Mouse (Mus musculus) heart, embryonic 11.5 days (tissue): ENCODE data around the gene Sel1l. TPM values are rescaled to one million over a fixed set of nuclear protein-coding genes. Genes with fewer than 3 reads are reported as not detected.

ENCODE experiments used
- ATAC-seq: fragments of 200-750 bp; cut with Nextera tagmentation; replicated peaks from 2 replicates; pipeline ENCODE4 v1.8.0; 2017; ENCODE audit warnings: moderate library complexity; ENCODE audit not compliant: insufficient number of reproducible peaks, low FRiP score, low TSS enrichment
- H3K27ac ChIP-seq: fragments of 300-500 bp; sonication (generic); 2 replicates; pipeline ENCODE4 v1.5.1; 2014; ENCODE audit warnings: mild to moderate bottlenecking, low read depth, low read length
- H3K27me3 ChIP-seq: fragments of 300-500 bp; sonication (generic); 2 replicates; pipeline ENCODE4 v1.6.1; 2014; ENCODE audit warnings: mild to moderate bottlenecking, low read length, mixed read lengths; ENCODE audit not compliant: control insufficient read depth, insufficient read depth
- H3K36me3 ChIP-seq: fragments of 300-500 bp; sonication (generic); 2 replicates; pipeline ENCODE4 v1.6.1; 2014; ENCODE audit warnings: mild to moderate bottlenecking, low read length, moderate library complexity, mixed read lengths; ENCODE audit not compliant: control insufficient read depth, insufficient read depth
- H3K4me1 ChIP-seq: fragments of 300-500 bp; sonication (generic); 2 replicates; pipeline ENCODE4 v1.6.1; 2014; ENCODE audit warnings: low read length; ENCODE audit not compliant: control insufficient read depth, insufficient read depth
- H3K4me2 ChIP-seq: fragments of 300-500 bp; sonication (generic); 2 replicates; pipeline ENCODE4 v1.6.1; 2014; ENCODE audit warnings: mild to moderate bottlenecking, moderate library complexity
- H3K4me3 ChIP-seq: fragments of 300-500 bp; sonication (generic); 2 replicates; pipeline ENCODE4 v1.5.1; 2014; ENCODE audit warnings: low read depth, low read length
- H3K9ac ChIP-seq: fragments of 300-500 bp; sonication (generic); 2 replicates; pipeline ENCODE4 v1.6.1; 2014; ENCODE audit warnings: mild to moderate bottlenecking, low read depth, low read length, moderate library complexity
- H3K9me3 ChIP-seq: fragments of 300-500 bp; sonication (generic); replicated peaks from 2 replicates; pipeline ENCODE4 v1.6.1; 2016; ENCODE audit warnings: low read length; ENCODE audit not compliant: control insufficient read depth
- WGBS: fragments of 180-500 bp; shearing (Covaris S2); extraction: QIAGEN DNeasy Blood & Tissue Kit; methylation state at CpG from one replicate; pipeline ENCODE4 v1.1.7; 2014; ENCODE audit not compliant: insufficient replicate concordance; 5-methylcytosine and 5-hydroxymethylcytosine counted together
- polyA plus RNA-seq: library from polyadenylated mRNA; unstranded; fragments of >200 nt; fragmentation: Nextera tagmentation; extraction: Ambion mirVana; gene quantifications from 2 replicates; pipeline ENCODE4 v1.2.1, GENCODE M21; 2014

Gene Sel1l
- polyA plus RNA-seq, 1 experiment from 2014 or later: 60.8 TPM

DNA sequence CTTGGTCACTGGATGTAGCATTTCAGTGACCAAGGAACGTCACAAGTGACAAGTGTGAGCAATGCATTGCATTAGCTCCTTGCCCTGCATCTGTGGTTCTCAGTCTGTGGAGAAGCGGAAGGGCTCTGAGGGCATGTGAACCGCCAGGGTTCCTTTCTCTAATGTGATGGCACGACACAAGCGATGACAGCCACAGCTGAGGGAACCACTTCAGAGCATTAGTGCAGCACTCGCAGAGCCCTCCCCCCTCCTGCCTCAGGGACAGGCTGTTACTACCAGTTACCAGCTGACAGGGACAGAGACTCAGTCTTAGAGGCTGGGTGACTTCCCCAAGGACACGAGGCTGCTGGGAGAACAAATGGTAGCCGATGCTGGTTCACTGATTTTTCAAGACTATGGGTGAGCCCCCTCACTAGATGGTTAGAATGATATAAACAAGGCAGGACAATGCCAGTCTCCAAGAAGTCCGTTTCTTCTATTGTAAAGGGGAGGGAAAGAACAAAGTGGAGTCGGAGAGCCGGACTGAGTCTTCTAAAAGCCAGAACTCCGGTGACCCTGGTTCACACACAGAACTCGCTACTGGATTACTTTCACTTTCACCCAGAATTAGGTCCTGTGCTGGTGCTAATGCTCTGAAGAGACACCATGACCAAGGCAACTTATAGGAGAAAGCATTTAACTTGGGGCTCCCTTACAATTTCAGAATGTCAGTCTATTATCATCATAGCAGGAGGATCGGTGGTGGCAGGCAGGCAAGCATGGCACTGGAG, 82.4 kb downstream of the Sel1l start:
- 37% methylated on average over 14 of the region's 14 CpGs for WGBS

DNA sequence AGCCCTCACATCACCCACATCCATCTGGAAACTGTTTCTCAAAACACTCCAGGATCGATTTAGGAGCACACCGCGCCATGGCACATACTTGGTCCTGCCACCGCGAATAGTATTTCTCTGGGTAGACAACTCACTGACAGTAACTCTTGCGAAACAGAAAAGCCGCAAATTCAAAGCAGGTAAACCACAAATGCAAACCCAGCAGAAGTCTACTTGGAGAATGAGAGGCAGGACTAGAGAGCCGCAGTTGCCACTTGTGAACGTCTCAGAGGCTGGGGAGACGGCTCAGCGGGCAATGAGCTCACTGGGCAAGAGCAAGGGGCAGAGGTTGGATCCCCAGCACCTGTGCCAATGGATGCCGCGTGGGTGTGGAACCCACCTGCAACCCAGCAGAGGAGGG, 83.5 kb downstream of the Sel1l start:
- H3K4me3 ChIP-seq: no peak overlapping the region
- WGBS: 69% methylated on average over 13 of the region's 13 CpGs
- ATAC-seq: no peak
- no peak overlapping the region for H3K9ac ChIP-seq
- no peaks in the 10 kb centered on the region for H3K9me3 ChIP-seq
- H3K27me3 ChIP-seq: peaks cover 15% of the 10 kb centered on the region; the same call in 1 of the 2 replicates
- no peak overlapping the region for H3K27ac ChIP-seq
- H3K4me2 ChIP-seq: no peak overlapping the region
- no peaks in the 10 kb centered on the region for H3K36me3 ChIP-seq
- H3K4me1 ChIP-seq: peaks cover 15% of the 10 kb centered on the region

More for the DNA sequence above, 82.4 kb downstream of the Sel1l start:
- Histone ChIP-seq H3K9ac (no peak overlapping the region), H3K4me2 (peak overlapping the region; percentile 1), H3K4me3 (no peak overlapping the region), H3K9me3 (no peaks in the 10 kb centered on the region), H3K27ac (no peak overlapping the region), H3K36me3 (no peaks in the 10 kb centered on the region), H3K4me1 (peaks cover 15% of the 10 kb centered on the region), H3K27me3 (peaks cover 15% of the 10 kb centered on the region; the same call in 1 of the 2 replicates)
- peak; percentile 74 for ATAC-seq

DNA sequence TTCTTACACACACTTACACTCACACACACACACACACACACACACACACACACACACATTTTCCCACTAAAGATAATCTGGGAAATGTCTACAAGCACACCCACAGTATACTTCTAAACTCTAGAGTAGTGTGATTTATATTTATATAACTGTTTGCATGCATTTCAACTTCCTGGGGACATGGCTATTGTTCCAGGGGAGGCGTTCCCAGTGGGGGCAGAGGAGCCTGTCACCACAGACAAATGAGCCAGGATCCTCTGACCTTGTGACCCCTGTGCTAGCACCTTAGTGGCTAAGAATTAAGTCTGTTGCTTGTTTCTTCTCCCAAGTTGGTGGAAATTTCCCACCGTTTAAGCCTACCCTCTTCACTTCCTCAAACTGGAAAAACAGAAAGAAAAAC, 83.9 kb downstream of the Sel1l start:
- H3K4me3 ChIP-seq: no peak overlapping the region
- peaks cover 15% of the 10 kb centered on the region; the same call in 1 of the 2 replicates for H3K27me3 ChIP-seq
- H3K9ac ChIP-seq: no peak overlapping the region
- H3K27ac ChIP-seq: no peak overlapping the region
- 33% methylated on average over 2 of the region's 2 CpGs for WGBS
- peaks cover 15% of the 10 kb centered on the region for H3K4me1 ChIP-seq
- H3K4me2 ChIP-seq: no peak overlapping the region
- H3K9me3 ChIP-seq: no peaks in the 10 kb centered on the region
- ATAC-seq: no peak
- no peaks in the 10 kb centered on the region for H3K36me3 ChIP-seq

DNA sequence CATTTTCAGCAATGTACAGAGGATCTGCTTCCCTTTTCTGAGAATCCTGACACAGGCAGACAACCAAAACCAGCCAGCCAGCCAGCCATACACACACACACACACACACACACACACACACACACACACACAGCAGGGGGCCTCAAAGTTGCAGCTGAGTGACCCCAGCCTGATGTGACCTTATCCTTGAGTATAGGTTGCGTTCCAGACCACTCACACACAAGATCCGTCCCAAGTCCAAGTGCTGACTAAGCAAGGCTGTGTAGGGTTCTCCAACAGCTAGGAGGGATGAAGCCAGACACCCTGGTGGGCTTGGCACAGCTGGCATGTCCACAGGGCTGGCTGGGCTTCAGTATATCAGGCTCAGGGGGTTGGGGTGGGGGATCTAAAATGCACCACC, 84.5 kb downstream of the Sel1l start:
- Histone ChIP-seq H3K27me3 (peaks cover 15% of the 10 kb centered on the region; the same call in 1 of the 2 replicates), H3K4me2 (no peak overlapping the region), H3K4me1 (peaks cover 12% of the 10 kb centered on the region), H3K9me3 (no peaks in the 10 kb centered on the region), H3K4me3 (no peak overlapping the region), H3K9ac (no peak overlapping the region), H3K36me3 (no peaks in the 10 kb centered on the region), H3K27ac (no peak overlapping the region)
- ATAC-seq: no peak
- WGBS: 61% methylated on average over 2 of the region's 2 CpGs

DNA sequence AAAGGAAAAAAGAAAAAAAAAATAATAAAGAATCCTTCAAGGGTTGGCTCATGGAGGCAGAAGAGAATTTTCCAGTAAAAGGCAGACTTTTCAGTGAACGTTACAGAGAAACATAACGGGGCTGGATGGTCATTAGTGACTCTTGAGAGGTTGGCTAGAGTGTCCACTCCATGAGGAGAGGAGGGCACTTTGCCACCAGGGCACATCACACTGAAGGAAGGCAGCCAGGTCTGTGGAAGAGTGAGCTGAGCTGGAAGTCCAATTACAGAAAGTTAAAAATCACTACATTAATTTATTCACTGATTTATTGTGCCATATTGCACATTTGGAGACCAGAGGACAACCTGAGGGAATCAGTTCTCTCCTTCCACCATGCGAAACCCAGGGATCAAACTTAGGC, 89.1 kb downstream of the Sel1l start:
- H3K27me3 ChIP-seq: peaks cover 9% of the 10 kb centered on the region; the same call in 1 of the 2 replicates
- no peak overlapping the region for H3K4me2 ChIP-seq
- no peak overlapping the region for H3K9ac ChIP-seq
- H3K4me3 ChIP-seq: no peak overlapping the region
- H3K4me1 ChIP-seq: no peaks in the 10 kb centered on the region; the same call in 1 of the 2 replicates
- H3K36me3 ChIP-seq: no peaks in the 10 kb centered on the region
- no peak overlapping the region for H3K27ac ChIP-seq
- ATAC-seq: no peak
- no peaks in the 10 kb centered on the region for H3K9me3 ChIP-seq
- 86% methylated on average over 3 of the region's 3 CpGs for WGBS

DNA sequence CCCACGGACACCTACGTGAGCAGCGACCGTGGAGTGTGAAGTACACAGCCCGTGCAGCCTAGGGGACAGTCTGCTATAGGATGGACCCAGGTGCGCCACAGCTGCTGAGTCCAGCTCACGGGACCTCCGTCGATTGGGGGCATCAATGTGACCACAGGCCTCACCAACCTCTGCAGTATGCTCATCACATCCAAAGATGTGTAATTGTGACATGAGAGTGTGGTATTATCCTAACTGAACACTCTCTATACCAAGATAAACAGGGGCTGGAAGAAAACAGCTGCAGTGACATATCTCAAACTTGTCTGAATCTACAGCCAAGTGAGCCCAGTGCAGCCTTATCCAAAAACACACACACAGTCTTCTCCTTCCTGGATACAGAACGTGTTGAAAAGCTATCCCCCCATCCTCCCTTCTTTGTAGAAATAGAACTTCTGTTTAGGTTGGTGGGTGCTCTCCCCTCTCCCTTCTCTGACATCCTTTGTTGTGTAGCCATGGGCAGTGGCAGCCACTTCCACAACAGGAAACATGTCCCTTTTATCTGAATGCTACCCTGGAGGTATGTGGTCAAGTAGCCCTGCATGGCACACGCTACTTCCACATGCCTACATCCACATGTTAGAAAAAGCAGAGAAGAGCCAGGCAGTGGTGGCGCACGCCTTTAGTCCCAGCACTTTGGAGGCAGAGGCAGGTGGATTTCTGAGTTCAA, 90.9 kb downstream of the Sel1l start:
- no peaks in the 10 kb centered on the region for H3K36me3 ChIP-seq
- no peaks in the 10 kb centered on the region; the same call in 1 of the 2 replicates for H3K4me1 ChIP-seq
- H3K9ac ChIP-seq: no peak overlapping the region
- ATAC-seq: no peak
- H3K4me2 ChIP-seq: no peak overlapping the region
- H3K27me3 ChIP-seq: peaks cover 5% of the 10 kb centered on the region; the same call in 1 of the 2 replicates
- WGBS: 69% methylated on average over 13 of the region's 13 CpGs
- H3K9me3 ChIP-seq: no peaks in the 10 kb centered on the region
- no peak overlapping the region for H3K4me3 ChIP-seq
- H3K27ac ChIP-seq: no peak overlapping the region

DNA sequence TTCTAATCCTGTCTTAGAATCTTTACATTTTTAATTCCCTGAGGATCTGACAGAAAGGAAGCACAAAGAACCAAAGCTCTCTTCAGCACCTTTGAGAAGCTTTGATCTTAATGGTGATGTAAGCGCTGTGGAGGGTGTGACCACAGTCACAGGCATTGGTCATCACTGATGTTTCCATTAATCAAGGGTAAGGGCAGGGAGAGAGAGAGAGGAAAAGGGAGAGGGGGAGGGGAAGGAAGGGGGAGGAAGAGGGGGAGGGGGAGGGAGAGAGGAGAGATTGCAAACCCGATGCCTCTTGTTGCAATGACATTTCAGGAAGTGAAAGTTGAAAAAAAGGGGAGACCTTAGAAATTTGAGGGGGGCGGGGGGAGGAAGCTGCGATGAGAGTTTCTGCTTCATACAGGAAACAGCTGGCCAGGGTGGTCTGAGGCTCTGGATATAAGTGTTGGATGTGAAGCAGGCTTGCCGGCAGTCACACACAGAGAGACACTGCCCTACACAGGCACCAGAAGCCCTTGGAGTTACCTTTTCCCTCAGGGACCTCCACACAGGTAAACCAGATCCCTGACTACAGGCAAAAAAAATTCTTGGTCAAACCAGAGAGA, 92.3 kb downstream of the Sel1l start:
- Histone ChIP-seq H3K36me3 (no peaks in the 10 kb centered on the region), H3K9me3 (no peaks in the 10 kb centered on the region), H3K4me2 (no peak overlapping the region), H3K27ac (no peak overlapping the region), H3K4me1 (no peaks in the 10 kb centered on the region; the same call in 1 of the 2 replicates), H3K4me3 (no peak overlapping the region), H3K9ac (no peak overlapping the region), H3K27me3 (no peaks in the 10 kb centered on the region)
- no peak for ATAC-seq
- WGBS: 16% methylated on average over 5 of the region's 5 CpGs
